Mouse (Mus musculus): ENCODE data around the gene Cd40lg. TPM values are rescaled to one million over a fixed set of nuclear protein-coding genes. Genes with fewer than 3 reads are reported as not detected.

The Cd40lg gene
- polyA plus RNA-seq, 1 experiment from 2014 or later = not detected

DNA sequence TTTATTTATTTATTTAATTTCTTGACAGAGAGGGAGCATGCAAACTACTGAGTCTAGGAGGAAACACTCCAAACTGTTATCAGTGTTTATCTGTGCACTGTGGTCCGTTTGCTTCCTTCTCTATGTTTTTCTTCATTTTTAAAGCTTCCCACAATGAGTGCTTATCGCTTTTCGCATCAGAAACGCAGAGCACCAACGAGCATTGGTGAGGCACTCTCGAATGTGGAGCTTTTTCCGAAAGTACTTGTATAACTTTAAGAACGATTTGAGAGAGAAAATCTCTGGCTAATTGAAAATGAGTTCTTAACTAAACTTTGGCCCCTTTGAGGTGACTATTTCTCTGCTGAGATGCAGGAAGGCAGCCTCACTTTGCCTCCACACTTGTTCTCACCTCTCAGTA, 24.6 kb upstream of the Cd40lg start:
- WGBS = 79% methylated on average over 8 of the region's 8 CpGs
- H3K36me3 ChIP-seq (ENCODE audit: control insufficient read depth, insufficient read depth, low read length) = no peaks in the 10 kb centered on the region
- H3K27me3 ChIP-seq (ENCODE audit: control insufficient read depth, insufficient read depth, low read length) = no peaks in the 10 kb centered on the region
- DNase-seq (ENCODE audit: low spot score) (no peak), ATAC-seq (ENCODE audit: low FRiP score, low TSS enrichment) (no peak)
- no peaks in the 10 kb centered on the region for H3K4me1 ChIP-seq (replicated peaks; ENCODE audit: control insufficient read depth, insufficient read depth)
- no peak overlapping the region for H3K4me2 ChIP-seq (replicated peaks; ENCODE audit: low read depth)
- H3K4me3 ChIP-seq (ENCODE audit: low read depth, low read length) = no peak overlapping the region
- H3K27ac ChIP-seq (replicated peaks) = no peak overlapping the region
- H3K9me3 ChIP-seq (ENCODE audit: control insufficient read depth, low read length) = no peaks in the 10 kb centered on the region
- TF ChIP-seq CTCF (IDR thresholded peaks at IDR 0.05; ENCODE audit: low read depth) (no peak), EP300 (optimal IDR thresholded peaks at IDR 0.05) (no peak)
- H3K9ac ChIP-seq (ENCODE audit: low read length) = no peak overlapping the region

DNA sequence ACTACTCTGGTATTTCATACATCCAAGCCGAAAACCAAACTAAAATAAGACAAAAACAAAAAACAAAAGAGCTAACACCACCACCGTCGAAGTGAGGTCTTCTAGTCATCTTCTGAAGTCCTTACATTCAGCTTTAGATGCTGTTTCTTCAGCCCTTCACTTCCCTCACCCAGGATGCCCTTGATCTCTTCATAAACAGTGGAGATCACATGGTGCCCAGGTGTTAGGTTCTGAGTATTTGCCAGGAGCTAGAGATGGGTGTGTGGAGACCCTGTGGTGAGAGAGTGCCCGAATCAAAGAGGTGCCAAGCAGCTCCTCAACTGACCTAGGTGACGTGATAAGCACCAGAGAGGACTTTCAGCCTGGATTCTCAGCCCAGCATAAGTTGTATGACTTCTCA, 22.6 kb upstream of the Cd40lg start:
- DNase-seq (ENCODE audit: low spot score) (no peak), ATAC-seq (ENCODE audit: low FRiP score, low TSS enrichment) (no peak)
- no peak overlapping the region for H3K4me3 ChIP-seq (ENCODE audit: low read depth, low read length)
- H3K9me3 ChIP-seq (ENCODE audit: control insufficient read depth, low read length) = no peaks in the 10 kb centered on the region
- H3K4me1 ChIP-seq (replicated peaks; ENCODE audit: control insufficient read depth, insufficient read depth) = no peaks in the 10 kb centered on the region
- H3K27ac ChIP-seq (replicated peaks) = no peak overlapping the region
- no peaks in the 10 kb centered on the region for H3K27me3 ChIP-seq (ENCODE audit: control insufficient read depth, insufficient read depth, low read length)
- 62% methylated on average over 5 of the region's 5 CpGs for WGBS
- TF ChIP-seq EP300 (optimal IDR thresholded peaks at IDR 0.05) (no peak), CTCF (IDR thresholded peaks at IDR 0.05; ENCODE audit: low read depth) (no peak)
- H3K9ac ChIP-seq (ENCODE audit: low read length) = no peak overlapping the region
- H3K36me3 ChIP-seq (ENCODE audit: control insufficient read depth, insufficient read depth, low read length) = no peaks in the 10 kb centered on the region
- no peak overlapping the region for H3K4me2 ChIP-seq (replicated peaks; ENCODE audit: low read depth)

DNA sequence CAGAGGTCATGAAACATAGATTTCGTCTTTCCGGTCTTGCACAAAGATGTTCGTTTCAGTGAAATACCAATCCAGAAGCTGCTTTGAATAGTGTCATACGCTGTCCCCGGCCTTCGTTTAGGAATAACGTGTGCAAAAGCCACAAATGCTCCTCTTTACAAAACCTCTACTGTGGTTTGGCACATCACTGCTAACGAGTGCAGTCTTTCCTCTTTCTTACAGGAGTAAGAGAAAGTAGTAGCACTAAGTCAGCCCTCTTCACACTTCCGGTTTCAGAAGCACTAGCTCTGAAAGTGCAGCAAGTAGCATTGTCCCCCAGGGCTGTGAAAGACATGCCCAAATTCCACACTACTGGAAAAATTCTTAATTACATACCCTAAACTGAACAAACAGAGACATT, 15.6 kb upstream of the Cd40lg start:
- no peaks in the 10 kb centered on the region for H3K27me3 ChIP-seq (ENCODE audit: control insufficient read depth, insufficient read depth, low read length)

DNA sequence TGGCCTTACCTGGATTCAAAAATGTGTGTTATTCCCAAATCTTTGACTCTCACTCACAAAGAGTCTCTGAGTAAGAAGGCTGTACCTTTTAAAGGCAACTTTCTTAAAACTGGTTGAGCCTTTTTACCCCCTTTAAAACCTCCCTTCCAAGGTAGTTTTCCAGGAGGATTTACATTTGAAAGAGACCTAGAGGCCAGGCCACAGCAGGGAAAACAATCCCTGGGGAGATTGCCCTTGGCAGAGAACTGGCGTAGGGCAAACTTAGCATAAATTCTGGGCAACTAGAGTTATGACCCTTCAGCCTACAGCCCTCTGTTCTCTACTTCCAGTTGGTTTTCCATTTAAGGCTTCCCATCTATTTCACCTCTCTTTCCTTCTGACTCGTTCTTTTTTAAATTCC, 13.9 kb upstream of the Cd40lg start:
- Histone ChIP-seq H3K9me3 (ENCODE audit: control insufficient read depth, low read length) (no peaks in the 10 kb centered on the region), H3K27ac (replicated peaks) (no peak overlapping the region), H3K9ac (ENCODE audit: low read length) (no peak overlapping the region), H3K4me3 (ENCODE audit: low read depth, low read length) (no peak overlapping the region), H3K4me1 (replicated peaks; ENCODE audit: control insufficient read depth, insufficient read depth) (no peaks in the 10 kb centered on the region), H3K4me2 (replicated peaks; ENCODE audit: low read depth) (no peak overlapping the region), H3K27me3 (ENCODE audit: control insufficient read depth, insufficient read depth, low read length) (no peaks in the 10 kb centered on the region), H3K36me3 (ENCODE audit: control insufficient read depth, insufficient read depth, low read length) (no peaks in the 10 kb centered on the region)
- 45% methylated on average over 2 of the region's 2 CpGs for WGBS
- TF ChIP-seq EP300 (optimal IDR thresholded peaks at IDR 0.05) (no peak), CTCF (IDR thresholded peaks at IDR 0.05; ENCODE audit: low read depth) (no peak)
- no peak for ATAC-seq (ENCODE audit: low FRiP score, low TSS enrichment)
- DNase-seq (ENCODE audit: low spot score) = no peak

More for the DNA sequence above, 15.6 kb upstream of the Cd40lg start:
- TF ChIP-seq CTCF (IDR thresholded peaks at IDR 0.05; ENCODE audit: low read depth) (no peak), EP300 (optimal IDR thresholded peaks at IDR 0.05) (no peak)
- no peak for DNase-seq (ENCODE audit: low spot score)
- Histone ChIP-seq H3K4me2 (replicated peaks; ENCODE audit: low read depth) (no peak overlapping the region), H3K9ac (ENCODE audit: low read length) (no peak overlapping the region), H3K36me3 (ENCODE audit: control insufficient read depth, insufficient read depth, low read length) (no peaks in the 10 kb centered on the region), H3K9me3 (ENCODE audit: control insufficient read depth, low read length) (no peaks in the 10 kb centered on the region), H3K27ac (replicated peaks) (no peak overlapping the region), H3K4me1 (replicated peaks; ENCODE audit: control insufficient read depth, insufficient read depth) (no peaks in the 10 kb centered on the region), H3K4me3 (ENCODE audit: low read depth, low read length) (no peak overlapping the region)
- no peak for ATAC-seq (ENCODE audit: low FRiP score, low TSS enrichment)
- 78% methylated on average over 9 of the region's 9 CpGs for WGBS

DNA sequence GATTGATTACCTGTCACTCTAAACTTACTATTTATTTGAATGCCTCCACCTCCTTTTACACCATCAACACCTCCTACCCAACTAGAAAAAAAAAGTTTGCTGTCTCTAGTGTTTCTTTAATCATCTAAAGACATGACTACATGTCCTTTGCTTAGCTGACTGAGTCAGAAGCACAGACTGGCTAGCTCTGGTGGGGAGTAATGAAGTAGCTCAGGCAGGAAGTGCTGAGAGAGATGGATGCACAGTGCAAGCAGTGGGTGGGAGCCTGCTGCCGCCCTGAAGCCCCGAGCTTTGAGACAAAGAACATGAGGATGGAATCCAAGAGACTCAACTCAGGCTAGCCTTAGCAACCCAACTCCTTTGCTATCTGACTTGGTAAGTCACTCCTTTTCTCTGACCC, 11.5 kb upstream of the Cd40lg start:
- H3K9ac ChIP-seq (ENCODE audit: low read length) = no peak overlapping the region
- DNase-seq (ENCODE audit: low spot score) (no peak), ATAC-seq (ENCODE audit: low FRiP score, low TSS enrichment) (no peak)
- H3K27me3 ChIP-seq (ENCODE audit: control insufficient read depth, insufficient read depth, low read length) = no peaks in the 10 kb centered on the region
- 58% methylated on average over 2 of the region's 2 CpGs for WGBS
- H3K4me1 ChIP-seq (replicated peaks; ENCODE audit: control insufficient read depth, insufficient read depth) = no peaks in the 10 kb centered on the region
- no peaks in the 10 kb centered on the region for H3K9me3 ChIP-seq (ENCODE audit: control insufficient read depth, low read length)
- H3K36me3 ChIP-seq (ENCODE audit: control insufficient read depth, insufficient read depth, low read length) = no peaks in the 10 kb centered on the region
- H3K4me2 ChIP-seq (replicated peaks; ENCODE audit: low read depth) = no peak overlapping the region
- no peak for TF ChIP-seq CTCF (IDR thresholded peaks at IDR 0.05; ENCODE audit: low read depth)
- TF ChIP-seq EP300 (optimal IDR thresholded peaks at IDR 0.05) = no peak
- H3K4me3 ChIP-seq (ENCODE audit: low read depth, low read length) = no peak overlapping the region
- H3K27ac ChIP-seq (replicated peaks) = no peak overlapping the region

DNA sequence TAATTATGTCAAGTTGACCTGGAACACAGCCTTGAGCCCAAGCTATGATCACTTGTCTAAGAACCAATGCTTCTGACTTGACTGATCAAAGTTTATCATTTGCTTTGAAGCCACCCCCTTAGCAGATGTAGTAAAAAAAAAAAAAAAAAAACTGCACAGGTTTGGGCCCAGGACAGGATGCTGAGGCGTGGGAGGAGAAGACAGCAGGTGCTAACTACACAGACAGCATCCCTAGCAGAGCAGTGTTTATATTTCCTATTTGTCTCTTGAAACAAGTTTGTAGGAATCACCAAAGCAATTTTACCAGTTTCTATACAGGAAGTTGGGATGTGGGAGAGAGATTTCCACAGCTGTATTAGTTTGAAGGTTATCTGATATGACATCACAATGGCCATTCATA, 1.4 kb upstream of the Cd40lg start:
- Histone ChIP-seq H3K27ac (replicated peaks) (no peak overlapping the region), H3K4me3 (ENCODE audit: low read depth, low read length) (no peak overlapping the region), H3K4me1 (replicated peaks; ENCODE audit: control insufficient read depth, insufficient read depth) (no peaks in the 10 kb centered on the region), H3K4me2 (replicated peaks; ENCODE audit: low read depth) (no peak overlapping the region), H3K27me3 (ENCODE audit: control insufficient read depth, insufficient read depth, low read length) (no peaks in the 10 kb centered on the region), H3K9me3 (ENCODE audit: control insufficient read depth, low read length) (no peaks in the 10 kb centered on the region), H3K36me3 (ENCODE audit: control insufficient read depth, insufficient read depth, low read length) (no peaks in the 10 kb centered on the region), H3K9ac (ENCODE audit: low read length) (no peak overlapping the region)
- DNase-seq (ENCODE audit: low spot score) (no peak), ATAC-seq (ENCODE audit: low FRiP score, low TSS enrichment) (no peak)
- WGBS = 89% methylated on average over 1 of the region's 1 CpGs
- no peak for TF ChIP-seq EP300 (optimal IDR thresholded peaks at IDR 0.05)
- no peak for TF ChIP-seq CTCF (IDR thresholded peaks at IDR 0.05; ENCODE audit: low read depth)
